Mouse (Mus musculus) neural tube, postnatal 0 days (tissue): ENCODE results near the gene Csn1s1. TPM values are rescaled to one million over a fixed set of nuclear protein-coding genes. Genes with fewer than 3 reads are reported as not detected.

Experiments
- polyA plus RNA-seq: library from polyadenylated mRNA; unstranded; fragments of >200 nt; fragmentation: Nextera tagmentation; extraction: Ambion mirVana; gene quantifications from 2 replicates; pipeline ENCODE4 v1.2.1, GENCODE M21; 2015

Gene Csn1s1
- polyA plus RNA-seq: not detected in 2 replicates

DNA sequence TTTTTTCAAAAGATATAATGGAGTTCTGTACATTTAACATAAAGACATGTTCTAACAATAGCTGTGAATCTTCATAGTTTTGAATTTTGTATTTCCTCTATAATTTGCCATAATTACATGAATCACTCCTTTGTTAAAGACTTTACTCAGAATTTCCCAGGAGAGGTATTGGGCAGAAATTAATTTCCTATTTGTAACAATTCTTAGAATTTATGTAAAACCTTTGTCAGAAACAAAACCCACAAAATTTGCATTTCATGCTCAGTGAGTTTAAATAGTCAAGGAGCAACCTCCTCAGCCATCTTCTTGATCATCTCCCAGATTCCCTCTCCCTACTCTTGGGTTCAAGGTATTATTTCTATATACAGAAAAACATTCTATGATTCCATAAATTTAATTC is at the start of gene Csn1s1:
TSS of gene Csn1s1 (plus strand) at position 301 of the 400 bp plus-strand sequence.

DNA sequence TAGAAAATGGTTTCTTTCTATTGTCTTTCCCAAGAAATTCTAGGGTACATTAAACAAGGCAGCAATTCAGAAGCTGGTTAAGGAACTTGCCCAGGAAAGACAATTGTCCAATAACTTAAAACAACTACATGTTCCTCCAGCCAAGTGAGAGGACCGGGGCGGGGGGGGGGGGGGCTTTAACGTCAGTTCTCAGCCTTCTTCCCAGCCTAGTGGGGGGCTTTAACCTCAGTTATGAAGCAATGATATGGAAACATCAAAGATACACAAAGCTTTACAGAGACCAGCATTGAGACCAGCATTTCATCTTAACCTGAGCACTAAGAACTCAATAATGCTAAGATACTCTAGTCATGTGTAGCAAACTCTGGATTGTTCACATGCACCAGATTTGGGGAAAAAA is 33.5 kb downstream of the Csn1s1 start, which contains the start of gene Csn2:
TSS of gene Csn2 (minus strand) at position 101 of the 400 bp plus-strand sequence.

Other genes with a start within 250 kb of the Csn1s1 start
- gene Ugt2b38, start 242.0 kb upstream of the Csn1s1 start, polyA plus RNA-seq: not detected in 2 replicates
- not detected in 2 replicates for gene Ugt2a2, start 183.9 kb upstream of the Csn1s1 start, polyA plus RNA-seq
- gene Gm43638, start 179.4 kb upstream of the Csn1s1 start, polyA plus RNA-seq: not detected in 2 replicates
- gene Ugt2a1, start 175.3 kb upstream of the Csn1s1 start, polyA plus RNA-seq: not detected in 2 replicates
- gene Sult1b1, start 128.0 kb upstream of the Csn1s1 start, polyA plus RNA-seq: not detected in 2 replicates
- not detected in 2 replicates for gene Sult1d1, start 97.2 kb upstream of the Csn1s1 start, polyA plus RNA-seq
- gene Sult1e1, start 74.6 kb upstream of the Csn1s1 start, polyA plus RNA-seq: not detected in 2 replicates
- gene Csn2, start 33.4 kb downstream of the Csn1s1 start, polyA plus RNA-seq: 0.18 TPM in 1 of 2 replicates, not detected in the other
- gene Csn1s2a, start 108.4 kb downstream of the Csn1s1 start, polyA plus RNA-seq: not detected in 2 replicates
- not detected in 2 replicates for gene Csn1s2b, start 141.9 kb downstream of the Csn1s1 start, polyA plus RNA-seq
- gene Prr27, start 159.5 kb downstream of the Csn1s1 start, polyA plus RNA-seq: not detected in 2 replicates
- gene Odam, start 218.8 kb downstream of the Csn1s1 start, polyA plus RNA-seq: not detected in 2 replicates